Mouse (Mus musculus): ENCODE results near the gene Cers6. TPM values are rescaled to one million over a fixed set of nuclear protein-coding genes. Genes with fewer than 3 reads are reported as not detected.

The Cers6 gene
- total RNA-seq, 1 experiment from 2014 or later = 16.4 TPM

DNA sequence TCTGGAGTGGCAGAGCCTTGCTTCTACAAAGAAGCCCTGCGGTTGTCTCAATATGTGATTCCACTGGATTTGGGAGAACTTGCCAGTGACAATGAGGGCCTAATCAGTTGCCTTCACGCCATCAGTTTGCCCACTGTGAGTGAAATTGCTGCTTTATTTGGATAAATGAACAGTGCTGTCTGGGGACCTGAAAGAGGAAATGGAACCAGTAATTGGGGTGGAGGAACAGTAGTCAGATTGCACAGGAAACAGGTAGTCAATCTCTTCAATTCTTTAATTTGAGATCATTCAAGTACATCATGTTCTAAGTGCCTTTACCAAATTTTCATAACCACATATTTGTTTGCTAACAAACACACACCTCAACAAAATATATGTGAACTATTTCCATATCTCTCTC lies 92.4 kb downstream of the Cers6 start:
- ATAC-seq (replicated peaks; ENCODE audit: low read depth, poor library complexity, severe bottlenecking) = 0 out of 2 replicates have a peak, but pooled peaks have one; percentile 45

DNA sequence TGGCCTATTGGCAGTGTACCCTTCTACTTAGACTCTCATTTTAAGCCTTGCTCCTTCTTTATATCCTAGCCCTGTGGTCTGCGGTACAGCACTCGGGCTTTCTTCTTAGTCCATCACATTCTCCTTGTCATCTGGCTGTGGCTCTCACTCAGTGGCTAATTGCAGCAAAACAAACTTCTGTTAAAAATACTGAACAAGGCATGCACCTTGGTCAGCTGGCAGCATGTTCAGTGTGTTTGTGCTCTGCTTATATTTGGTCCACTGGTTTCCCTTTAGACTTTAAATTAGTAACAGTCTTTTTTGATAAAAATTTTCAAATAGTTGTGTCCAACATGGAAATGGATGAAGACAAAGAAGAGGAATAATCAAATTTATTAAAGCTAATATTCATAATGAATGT lies 94.3 kb downstream of the Cers6 start:
- no peak for ATAC-seq (replicated peaks; ENCODE audit: low read depth, poor library complexity, severe bottlenecking)

DNA sequence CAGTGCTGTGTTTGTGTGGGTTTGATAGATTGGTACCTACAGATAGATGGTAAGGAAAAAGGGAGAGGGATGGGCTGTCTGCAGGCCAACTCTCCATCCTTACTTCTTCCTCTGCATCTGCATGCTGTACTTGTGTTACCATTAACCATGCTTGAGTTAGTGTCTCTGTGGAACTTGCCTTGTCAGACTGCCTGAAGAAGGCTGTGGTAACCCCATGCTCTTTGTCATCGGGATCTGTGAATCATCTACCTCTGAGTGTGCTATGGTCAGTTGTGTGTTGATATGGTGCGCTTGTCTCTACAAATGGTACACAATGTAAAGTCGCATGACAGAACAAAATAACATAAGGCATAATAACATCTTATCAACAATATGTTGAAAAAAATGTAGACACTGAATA lies 94.9 kb downstream of the Cers6 start:
- no peak for ATAC-seq (replicated peaks; ENCODE audit: low read depth, poor library complexity, severe bottlenecking)

DNA sequence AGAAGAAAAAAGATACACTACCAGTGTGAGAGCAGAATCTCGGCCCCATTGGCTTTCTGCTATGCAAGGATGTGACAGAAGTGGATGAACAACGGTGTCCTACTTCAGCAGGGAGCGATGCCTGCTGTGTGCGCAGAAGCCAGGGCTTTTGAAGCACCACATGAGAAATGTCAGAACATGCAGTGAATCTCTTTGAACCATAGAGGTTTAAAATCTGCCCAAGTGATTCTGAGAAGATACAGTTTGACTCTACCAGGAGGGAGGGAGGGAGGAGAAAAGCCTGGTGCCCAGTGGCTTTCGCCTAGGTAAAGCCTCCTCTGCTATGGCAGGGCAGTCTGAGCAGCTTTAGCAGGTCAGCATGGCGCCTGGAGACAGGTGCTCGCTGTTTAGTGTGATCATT lies 96.6 kb downstream of the Cers6 start:
- no peak for ATAC-seq (replicated peaks; ENCODE audit: low read depth, poor library complexity, severe bottlenecking)

DNA sequence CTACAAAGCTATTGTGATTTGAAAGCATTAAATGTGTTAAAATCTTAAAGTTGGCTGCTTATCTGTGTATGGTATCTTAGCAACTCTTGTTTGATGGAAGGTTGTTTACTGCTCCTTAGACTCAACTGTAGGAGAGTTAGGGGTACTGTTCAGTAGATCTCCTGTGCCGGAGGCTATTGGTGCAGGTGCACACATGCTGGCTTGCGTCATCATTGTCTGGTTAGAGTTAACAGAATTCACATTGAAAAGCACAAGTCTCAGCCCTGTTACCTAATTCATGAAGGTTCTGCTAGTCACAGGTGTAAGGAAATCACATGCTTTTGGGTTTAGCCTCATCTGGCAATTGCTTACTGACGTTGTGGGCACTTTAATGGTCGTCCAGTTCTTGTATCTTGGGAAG lies 98.3 kb downstream of the Cers6 start:
- ATAC-seq (replicated peaks; ENCODE audit: low read depth, poor library complexity, severe bottlenecking) = no peak

DNA sequence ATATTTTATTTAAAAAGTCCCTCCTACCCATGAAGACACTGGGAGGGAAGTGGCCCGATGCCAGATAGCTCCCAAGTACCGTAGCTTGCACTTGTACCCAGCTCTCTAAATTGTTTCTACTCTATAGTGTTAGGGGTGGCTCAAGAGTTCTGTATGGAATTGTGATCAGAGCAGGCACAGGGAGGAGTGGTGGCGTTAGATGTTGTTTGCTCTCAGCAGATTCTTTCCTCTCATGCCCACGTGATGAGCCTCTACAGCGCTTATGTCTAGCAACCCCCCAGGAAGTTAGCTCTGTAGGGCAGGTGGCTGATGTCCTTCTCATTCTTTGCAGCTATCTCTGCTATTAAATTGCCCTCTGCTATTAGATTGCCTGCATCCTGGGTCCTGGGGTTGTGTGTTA lies 98.8 kb downstream of the Cers6 start:
- no peak for ATAC-seq (replicated peaks; ENCODE audit: low read depth, poor library complexity, severe bottlenecking)

DNA sequence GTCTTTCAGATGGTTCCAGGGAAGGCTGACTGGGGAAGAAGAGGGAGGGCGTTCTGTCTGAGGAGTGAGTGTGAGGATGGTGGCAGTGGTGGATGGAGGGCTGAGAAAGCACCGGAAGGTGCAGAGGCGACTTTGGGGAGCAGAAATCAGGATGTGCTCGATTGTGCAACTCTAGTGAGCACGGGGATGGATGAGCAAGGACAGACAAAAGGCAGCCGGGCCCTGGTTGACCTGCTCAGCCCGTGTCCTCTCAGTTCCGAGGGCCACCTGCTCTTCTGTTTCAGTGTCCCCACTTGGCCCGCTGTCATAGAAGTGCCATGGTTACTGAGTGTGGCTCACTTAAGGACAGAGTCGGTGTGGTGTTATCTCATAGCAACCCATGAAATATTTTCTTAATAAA lies 99.4 kb downstream of the Cers6 start:
- ATAC-seq (replicated peaks; ENCODE audit: low read depth, poor library complexity, severe bottlenecking) = no peak

DNA sequence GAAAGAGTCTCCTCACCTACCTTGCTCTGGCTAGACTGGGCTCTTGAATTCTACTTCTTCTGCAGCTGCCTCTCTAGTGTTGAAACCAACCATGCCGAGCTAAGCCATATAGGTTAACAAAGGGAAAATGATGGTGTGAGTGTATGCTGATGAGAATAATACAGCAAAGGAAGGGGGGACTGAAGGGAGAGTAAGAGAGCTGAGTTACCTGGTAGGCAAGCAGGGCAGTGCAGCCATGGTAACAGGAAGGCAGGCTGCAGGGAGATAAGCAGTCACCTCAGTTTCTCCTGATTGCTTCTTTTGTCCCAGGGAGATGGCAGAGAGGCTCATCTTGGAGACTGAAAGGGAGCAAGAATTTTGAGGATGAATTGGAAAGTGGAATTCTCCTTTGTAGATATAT lies 105.1 kb downstream of the Cers6 start:
- ATAC-seq (replicated peaks; ENCODE audit: low read depth, poor library complexity, severe bottlenecking) = no peak

DNA sequence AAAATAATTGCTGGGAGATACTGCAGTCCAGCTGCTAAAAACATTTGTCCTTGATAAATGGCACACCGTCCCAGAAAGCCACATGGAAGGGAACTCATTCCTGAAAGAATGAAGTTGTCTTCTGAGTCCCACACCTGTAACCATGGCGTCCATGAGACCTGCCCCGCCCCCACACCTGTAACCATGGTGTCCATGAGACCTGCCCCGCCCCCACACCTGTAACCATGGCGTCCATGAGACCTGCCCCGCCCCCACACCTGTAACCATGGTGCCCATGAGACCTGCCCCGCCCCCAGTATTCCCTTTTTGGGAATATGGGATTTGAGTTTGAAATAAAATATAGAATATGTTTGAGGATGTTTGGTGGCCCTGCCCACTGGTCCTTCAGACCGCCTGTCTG lies 106.8 kb downstream of the Cers6 start:
- no peak for ATAC-seq (replicated peaks; ENCODE audit: low read depth, poor library complexity, severe bottlenecking)

DNA sequence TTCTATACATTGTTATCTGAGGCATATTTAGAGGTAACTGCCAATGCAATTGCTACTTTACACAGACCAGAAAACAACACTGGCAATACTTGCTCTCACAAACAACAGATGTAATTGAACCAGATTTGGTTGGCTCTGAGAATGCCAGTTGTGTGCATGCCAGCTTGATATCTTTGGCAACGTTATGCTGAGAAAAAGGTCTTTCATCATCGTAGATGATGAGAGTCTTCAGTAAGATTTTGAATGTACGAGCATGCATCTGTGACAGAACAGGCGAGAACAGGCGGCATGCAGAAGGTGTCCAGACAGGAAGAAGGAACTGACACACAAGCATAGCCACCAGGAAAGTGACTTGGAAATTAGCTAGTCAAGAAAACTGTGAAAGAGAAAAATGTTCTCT lies 110.6 kb downstream of the Cers6 start:
- ATAC-seq (replicated peaks; ENCODE audit: low read depth, poor library complexity, severe bottlenecking) = no peak

DNA sequence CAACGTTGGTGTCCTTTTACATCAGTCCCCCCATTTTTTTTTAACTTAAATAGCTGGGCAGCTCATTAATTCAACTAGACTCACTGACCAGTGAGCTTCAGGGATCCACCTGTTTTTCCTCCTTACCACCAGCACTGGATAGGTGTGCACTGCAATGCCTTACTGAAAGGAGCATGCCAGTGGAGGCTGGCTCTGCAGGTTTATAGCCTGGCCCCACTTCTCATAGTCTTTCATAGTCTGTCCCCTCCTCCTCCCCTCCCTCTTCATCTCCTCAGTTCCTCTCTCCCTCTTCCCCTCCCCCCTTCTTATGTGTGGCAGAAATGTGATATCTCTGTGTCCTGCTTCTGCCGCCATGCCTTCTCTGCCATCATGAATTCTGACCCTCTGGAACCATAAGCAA lies 112.5 kb downstream of the Cers6 start:
- ATAC-seq (replicated peaks; ENCODE audit: low read depth, poor library complexity, severe bottlenecking) = no peak

DNA sequence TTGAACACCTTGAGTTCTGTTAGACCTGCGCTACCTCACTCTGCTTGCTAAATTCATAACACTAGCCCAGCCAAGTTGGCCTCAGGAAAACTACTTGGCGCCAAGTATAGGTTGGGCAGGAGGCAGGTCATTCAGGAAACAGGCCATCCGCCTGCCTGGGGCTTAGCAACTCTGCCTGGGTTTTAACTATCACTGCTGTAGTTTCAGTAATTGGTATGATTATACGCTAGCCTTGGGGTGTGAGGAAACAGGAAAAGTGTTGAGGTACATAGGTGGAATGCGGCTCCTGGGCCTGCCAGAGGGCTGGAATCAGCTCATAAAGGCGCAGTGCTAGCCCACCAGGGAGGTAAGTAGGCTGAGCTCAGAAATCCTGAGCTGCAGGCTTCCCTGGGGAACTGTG lies 114.0 kb downstream of the Cers6 start:
- ATAC-seq (replicated peaks; ENCODE audit: low read depth, poor library complexity, severe bottlenecking) = 0 out of 2 replicates have a peak, but pooled peaks have one; percentile 2

DNA sequence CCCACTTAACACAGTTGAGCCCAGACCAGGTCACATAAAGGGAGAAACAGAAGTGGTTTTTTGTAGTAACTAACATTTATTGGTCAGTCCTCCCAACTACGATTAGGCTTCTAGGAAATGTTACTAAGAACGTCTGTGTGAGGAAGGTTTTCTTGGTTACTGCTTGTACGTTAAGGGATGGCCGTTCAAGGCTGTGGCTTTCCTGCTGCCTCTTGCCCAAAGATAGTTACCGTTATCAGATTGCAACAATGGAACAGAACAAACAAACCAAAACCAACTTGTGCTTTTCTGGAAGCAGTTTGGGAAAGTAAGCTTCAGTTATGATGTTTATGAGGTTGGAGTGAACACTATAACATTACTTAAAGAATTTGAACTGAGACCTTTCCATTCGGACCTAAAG lies 114.5 kb downstream of the Cers6 start:
- peak; percentile 41 for ATAC-seq (replicated peaks; ENCODE audit: low read depth, poor library complexity, severe bottlenecking)

DNA sequence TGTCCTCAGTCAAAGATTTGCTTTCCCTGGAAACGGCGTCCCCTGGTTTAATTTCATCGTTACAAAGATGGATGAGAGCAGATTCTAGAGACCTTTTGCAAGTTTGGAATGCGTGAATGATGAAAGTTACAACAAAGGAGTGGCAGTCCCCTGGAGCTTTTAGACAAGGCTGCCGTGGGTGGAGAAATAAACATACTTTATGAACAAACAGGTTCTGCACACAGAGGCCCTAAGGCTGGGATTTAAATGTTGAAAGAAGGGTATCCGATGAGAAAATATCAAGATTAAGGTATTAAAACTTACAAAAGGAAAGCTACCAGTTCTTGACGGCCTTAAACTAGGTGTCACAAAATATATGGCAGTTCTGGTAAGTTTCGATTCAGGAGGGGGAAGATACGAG lies 117.0 kb downstream of the Cers6 start:
- no peak for ATAC-seq (replicated peaks; ENCODE audit: low read depth, poor library complexity, severe bottlenecking)

DNA sequence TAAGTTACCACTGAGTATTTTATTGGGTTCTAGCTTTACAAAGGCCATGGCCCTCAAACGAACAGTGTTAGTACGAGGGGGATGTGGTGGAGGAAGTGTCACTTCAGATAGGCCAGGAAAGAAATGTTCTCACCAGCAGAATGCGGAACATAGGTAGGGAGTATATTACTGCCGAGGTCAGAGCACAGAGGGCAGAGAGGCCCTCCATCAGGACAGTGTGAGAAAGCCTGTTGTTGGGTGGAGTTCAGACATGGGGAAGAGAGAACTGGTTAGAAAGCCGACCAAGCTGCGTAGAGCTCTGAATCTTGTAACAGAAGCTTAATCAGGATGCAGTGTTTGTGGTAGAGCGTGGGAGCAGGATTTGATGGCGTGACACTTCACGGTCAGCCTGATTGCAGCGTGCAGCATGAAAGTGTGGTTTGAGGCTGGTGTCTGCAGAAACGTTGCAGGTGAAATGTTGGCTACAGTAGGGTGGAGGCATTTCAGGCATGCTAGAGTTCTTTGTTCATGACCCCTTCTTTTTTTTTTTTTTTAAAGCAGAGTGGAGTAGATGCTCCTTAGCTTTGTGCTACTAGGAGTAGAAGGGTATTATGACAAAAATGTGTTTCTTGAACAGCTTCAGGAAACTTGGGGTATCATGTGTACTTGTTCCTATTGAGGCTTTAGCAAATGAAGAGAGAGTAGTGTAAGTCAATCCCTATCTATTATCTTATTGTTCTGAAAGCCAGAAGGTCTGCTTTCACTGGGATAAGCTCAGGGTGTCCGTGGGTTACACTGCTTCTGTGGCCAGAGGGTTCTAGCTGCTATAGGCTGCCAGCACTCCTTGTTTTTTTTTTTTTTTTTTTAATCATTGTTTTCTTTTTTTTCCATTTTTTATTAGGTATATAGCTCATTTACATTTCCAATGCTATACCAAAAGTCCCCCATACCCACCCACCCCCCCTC lies 117.7 kb downstream of the Cers6 start:
- peak; percentile 81 for ATAC-seq (replicated peaks; ENCODE audit: low read depth, poor library complexity, severe bottlenecking)

DNA sequence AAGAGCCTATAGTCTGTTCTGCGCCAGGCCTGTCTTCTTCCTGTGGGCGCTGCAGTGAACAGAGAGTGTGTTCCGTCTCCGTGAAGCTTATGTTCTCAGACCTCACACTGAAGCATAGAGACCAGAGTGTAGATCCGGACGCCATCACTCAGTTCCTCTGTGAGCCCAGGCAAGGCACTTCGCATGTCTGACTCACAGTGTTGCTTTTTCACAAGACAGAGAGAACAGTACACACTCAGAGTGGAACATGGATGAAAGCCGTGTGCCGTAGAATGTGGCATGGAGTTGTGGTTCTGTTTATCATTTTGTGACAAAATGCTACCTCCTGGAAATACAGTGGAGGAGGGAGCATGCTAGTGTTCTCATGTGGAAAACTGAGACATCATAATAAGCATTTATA lies 120.1 kb downstream of the Cers6 start:
- no peak for ATAC-seq (replicated peaks; ENCODE audit: low read depth, poor library complexity, severe bottlenecking)

DNA sequence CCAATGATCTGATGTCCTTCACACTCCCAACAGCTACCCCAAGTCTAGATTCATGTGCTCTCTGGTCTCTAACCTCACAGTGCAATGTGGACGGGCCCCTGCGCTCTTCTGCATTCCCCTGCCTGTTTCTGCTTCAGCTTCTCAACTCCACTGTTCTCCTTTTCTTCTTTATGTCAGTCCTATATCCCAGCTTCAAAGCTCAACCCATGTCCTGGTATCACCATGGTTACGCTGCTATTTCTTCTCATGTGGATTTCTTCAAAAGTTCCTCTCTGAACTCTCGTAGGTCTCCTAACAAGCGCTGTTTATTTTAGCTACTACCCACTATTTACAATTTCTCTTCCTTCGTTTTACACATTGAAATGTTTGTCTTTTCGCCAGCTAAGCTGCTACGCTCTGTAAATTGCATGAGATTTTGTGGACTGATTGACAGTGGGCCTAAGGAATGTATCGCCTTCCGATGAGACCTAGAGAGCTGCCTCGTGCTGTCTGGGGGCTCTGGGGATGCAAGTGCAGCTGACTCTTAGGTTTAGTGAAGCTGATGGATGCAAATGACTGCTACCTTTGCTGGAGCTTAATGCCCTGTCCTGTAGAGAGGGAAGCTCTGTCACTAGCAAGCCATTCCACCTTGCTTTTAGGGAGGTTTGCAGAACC lies 120.6 kb downstream of the Cers6 start:
- no peak for ATAC-seq (replicated peaks; ENCODE audit: low read depth, poor library complexity, severe bottlenecking)

DNA sequence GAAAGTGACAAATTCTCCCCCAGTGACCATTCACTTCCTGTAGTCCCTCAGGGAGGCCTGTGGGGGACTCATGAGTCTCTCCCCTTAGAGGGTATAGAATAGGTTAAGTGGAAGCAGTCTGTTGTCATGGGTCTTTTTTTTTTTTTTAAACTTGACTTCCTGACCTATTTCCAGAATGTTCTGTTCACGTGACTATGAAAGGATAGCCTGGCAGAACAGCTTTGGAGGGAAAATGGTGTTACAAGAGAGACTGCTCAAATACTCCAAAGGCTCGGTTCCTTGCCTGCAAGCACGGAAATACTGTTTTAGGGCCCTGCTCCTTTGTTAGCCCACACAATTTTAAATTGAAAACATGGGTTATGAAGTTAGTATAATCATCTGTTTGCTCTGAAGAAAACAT lies 121.7 kb downstream of the Cers6 start:
- no peak for ATAC-seq (replicated peaks; ENCODE audit: low read depth, poor library complexity, severe bottlenecking)

DNA sequence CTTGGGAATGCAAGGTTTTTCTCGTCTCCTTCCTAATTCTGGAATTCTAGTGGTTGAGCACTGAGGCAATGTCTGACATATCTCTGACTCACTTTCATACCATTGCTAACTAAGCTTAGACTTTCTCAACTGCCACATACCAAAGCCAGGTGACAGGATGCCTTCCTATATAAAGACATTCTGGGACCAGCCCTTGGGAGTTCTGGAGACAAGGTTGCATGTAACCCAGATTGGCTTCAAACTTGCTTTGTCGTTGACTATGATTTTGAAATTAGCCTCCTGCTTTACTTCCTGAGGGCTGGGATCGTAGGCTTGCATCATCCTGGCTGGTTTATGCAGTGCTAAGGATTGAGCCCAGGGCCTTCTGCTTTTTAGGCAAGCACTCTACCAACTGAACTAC lies 122.2 kb downstream of the Cers6 start:
- ATAC-seq (replicated peaks; ENCODE audit: low read depth, poor library complexity, severe bottlenecking) = 0 out of 2 replicates have a peak, but pooled peaks have one; percentile 43

DNA sequence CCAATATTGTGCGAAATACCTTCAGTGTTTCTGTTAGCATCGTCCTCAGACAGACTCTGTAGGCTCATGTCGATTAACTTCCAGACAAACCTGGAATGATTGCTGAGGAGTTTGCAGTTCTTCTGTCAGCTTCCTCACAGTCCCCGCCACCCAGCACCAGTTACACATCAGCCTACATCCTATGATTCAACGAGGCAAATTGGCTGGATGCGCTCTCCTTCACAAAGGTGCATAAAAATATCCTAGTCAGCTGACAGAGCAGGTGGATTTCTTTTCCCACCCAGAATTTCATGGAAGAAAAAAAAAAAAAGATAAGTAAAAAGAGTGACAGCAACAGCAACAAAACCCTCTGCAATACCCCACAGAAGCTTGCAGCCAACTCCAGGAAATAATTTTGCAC lies 127.9 kb downstream of the Cers6 start:
- no peak for ATAC-seq (replicated peaks; ENCODE audit: low read depth, poor library complexity, severe bottlenecking)

DNA sequence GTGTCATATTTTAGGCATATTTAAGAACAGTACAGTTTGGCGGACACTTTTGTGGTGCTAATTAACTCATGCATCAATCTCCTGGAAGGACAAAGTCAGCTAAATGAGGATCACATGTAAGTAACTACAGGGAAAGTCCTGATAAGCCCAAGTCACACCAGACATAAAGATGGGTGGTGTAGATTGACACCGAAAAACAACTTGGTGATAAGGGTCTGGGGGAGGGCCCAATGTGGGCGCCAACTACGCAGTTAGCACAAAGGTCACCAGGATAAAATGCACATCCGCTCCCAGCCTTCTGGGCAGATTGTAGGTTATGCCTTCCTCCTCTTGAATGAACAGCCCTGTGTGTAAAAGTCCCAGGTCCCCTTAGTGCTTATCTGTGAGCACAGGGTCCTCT lies 131.4 kb downstream of the Cers6 start:
- no peak for ATAC-seq (replicated peaks; ENCODE audit: low read depth, poor library complexity, severe bottlenecking)

DNA sequence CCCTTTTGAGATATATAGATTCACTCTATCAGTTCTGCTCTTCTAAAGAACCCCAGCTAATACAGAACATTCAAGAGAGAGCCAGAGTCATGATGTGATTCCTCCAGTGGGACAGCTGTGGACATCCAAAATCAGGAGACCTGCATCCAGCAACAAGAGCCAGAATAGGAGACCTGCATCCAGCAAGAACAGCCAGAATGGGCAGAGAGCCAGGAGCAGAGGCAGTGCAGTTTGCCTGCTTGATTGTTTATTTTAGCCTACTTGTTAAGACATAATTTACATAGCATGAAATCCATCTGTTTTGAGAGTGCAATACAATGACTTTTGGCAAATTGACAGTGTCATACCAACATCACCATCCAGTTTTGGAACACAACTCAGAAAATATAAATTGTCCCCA lies 133.2 kb downstream of the Cers6 start:
- no peak for ATAC-seq (replicated peaks; ENCODE audit: low read depth, poor library complexity, severe bottlenecking)
